Mouse (Mus musculus) spleen, adult 2 months (tissue): ENCODE results near the gene Cxcl10.

Experiments used
- CTCF ChIP-seq: fragments of 200-500 bp; IDR thresholded peaks from 2 replicates; pipeline ENCODE4 v1.5.1; 2011; ENCODE audit warnings: mild to moderate bottlenecking, inconsistent platforms; ENCODE audit not compliant: insufficient read depth, insufficient read length, insufficient replicate concordance; ENCODE audit errors: extremely low read depth
- POLR2A ChIP-seq: fragments of 200-500 bp; IDR thresholded peaks from 2 replicates; pipeline ENCODE4 v1.6.1; 2011; ENCODE audit warnings: low read depth, low read length, inconsistent platforms

DNA sequence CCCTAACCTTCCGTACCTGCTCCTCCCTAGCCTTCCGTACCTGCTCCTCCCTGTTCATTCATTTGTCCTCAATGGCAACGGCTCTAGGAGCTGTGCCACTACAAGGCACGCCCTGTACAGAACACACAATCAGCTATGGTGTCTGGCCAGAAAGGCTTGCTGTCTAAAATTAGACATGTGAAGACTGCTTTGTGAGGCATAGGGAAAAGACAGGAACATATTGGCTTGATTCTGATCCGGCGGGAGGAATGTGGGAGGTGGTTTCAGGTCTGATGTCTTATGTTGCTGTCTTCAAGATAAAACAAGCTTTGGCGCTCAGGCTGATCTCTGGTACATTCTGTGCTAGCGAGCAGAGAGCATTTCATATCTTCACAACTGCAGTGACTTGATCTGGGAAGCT, 41.9 kb upstream of the Cxcl10 start:
- no peak for TF ChIP-seq CTCF
- no peak for TF ChIP-seq POLR2A
